Mouse (Mus musculus) adrenal gland (tissue): ENCODE measurements around the gene Pcgf1.

Experiments
- intact Hi-C: fragments of 180-260 bp; cut with DNase I; formaldehyde crosslinking; loops from one replicate; pipeline ENCODE4 v1.15.1; 2025

The Pcgf1 gene

DNA sequence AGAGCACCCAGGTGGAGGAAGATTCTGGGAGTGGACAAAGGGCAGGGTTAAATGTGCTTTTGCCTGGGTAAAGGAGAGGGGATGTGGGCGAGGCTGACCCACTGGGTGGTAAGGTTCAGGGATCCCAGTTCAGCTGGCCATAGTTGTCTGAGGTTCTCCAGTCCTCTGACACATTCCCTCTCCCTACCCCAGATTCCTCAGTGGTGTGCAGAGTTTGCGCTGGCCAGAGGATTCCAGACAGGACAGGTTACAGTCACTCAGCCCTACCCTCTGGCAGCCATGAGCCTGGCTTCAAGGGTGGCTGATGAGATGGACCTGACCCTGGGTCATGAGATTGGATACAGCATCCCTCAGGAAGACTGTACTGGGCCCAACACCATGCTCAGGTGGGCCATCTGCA lies 18.9 kb upstream of the Pcgf1 start:
- intact Hi-C loops = loop anchor here (5.0 kb wide), 1 partner anchor 61 kb away; no protein-coding TSS in a partner anchor

DNA sequence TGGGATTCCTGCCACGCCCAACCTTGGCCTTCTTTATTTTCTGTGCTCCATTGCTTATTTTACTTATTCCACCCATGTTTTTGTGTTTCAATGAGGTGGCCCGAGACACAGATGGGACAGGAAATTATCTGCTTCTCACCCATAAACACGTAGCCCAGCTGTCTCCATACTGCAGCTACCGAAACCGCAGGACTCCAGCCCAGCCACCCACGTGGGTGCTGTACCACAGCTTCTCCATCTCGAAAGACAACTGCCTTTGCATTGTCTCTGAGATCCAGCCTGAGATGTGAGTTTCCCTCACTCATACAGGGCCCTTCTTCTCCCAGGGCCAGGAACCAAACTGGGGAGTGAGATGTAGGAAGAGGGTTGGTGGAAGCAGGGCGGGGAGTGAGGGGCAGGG lies 11.7 kb upstream of the Pcgf1 start:
- intact Hi-C loops = no loop called here

DNA sequence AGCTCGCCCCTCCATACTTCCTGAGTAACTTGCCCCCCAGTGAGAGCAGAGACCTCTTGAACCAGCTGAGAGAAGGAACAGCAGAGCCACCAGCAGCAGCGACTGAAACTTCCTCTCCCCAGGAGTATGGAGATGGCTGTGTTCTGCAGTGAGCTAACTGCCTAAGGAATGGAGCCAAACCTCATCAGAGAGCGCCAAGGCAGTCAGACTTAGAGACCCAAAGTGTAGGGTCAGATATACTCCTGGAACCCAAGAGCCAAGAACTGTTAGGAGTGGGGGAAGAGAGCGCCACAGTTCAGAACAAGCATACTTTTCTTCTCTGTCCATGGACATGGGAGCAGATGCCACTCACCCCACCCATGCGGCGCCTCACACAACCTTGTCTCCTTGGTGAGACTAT lies 11.2 kb upstream of the Pcgf1 start:
- intact Hi-C loops = no loop called here

DNA sequence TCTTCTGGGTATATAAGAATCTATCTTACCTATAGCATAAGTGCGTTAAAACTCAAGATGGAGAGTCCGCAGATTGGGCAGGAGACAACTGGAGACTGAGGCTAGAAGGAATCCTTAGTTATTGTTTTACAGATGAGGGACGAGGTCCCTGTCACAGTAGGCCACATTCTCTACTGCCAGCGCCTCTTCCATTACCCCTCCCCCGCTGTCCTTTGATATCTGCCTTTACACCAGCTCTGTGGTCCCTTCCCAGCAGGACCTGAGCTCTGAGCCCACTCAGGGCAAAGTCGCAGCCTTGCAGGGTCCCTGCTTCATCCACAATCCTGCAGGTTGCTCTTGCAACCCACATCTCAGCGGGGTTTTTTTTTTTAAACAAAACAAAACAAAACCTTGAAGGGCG lies 9.4 kb upstream of the Pcgf1 start:
- intact Hi-C loops = no loop called here

DNA sequence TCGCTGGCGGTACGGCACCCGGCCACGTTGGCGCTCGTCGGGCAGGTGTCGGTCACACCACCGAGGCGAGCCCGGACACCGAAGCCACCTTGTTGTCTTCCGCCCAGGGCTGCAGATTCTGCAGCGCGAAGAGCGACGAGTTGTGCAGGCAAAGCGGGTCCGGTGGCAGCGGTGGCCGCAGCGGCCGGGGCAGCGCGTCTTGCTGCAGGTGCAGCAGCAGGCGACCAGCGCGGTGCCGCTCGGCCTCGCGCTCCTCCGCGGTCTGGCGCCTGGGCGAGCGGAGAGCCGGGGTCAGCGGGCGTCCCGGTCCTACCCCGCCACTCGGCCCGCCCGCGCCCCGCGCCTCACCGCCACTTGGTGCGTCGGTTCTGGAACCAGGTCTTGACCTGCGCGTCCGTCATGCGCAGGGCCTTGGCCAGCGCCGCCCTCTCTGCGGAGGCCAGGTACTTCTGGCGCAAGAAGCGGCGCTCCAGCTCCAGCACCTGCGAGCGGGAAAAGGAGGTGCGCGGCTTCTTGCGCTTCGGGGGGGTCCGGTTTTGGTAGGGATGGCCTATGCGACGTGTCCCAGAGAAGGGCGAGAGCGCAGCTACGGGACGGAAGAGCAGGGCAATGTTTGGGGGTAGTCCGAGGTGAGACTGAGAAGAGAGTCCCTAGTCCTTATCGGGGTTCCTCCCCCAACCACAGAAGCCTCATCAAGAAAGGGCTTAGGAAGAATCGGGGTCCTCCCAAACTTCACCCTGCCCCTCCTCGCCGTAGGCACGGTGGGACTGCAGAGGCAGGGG lies 8.8 kb upstream of the Pcgf1 start:
- intact Hi-C loops = no loop called here

- intact Hi-C loops = no loop called here
These were observed 8.0 kb upstream of the Pcgf1 start for GRCm38 (mm10) chr6:83069488-83070246.

DNA sequence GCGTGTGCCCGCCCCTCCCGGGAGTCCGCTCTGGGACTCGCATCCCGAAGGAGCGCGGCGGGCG lies 7.6 kb upstream of the Pcgf1 start, which contains the start of gene Tlx2:
Gene Tlx2 (minus strand): TSS at position 47 of the 64 bp plus-strand sequence.
- intact Hi-C loops = no loop called here

DNA sequence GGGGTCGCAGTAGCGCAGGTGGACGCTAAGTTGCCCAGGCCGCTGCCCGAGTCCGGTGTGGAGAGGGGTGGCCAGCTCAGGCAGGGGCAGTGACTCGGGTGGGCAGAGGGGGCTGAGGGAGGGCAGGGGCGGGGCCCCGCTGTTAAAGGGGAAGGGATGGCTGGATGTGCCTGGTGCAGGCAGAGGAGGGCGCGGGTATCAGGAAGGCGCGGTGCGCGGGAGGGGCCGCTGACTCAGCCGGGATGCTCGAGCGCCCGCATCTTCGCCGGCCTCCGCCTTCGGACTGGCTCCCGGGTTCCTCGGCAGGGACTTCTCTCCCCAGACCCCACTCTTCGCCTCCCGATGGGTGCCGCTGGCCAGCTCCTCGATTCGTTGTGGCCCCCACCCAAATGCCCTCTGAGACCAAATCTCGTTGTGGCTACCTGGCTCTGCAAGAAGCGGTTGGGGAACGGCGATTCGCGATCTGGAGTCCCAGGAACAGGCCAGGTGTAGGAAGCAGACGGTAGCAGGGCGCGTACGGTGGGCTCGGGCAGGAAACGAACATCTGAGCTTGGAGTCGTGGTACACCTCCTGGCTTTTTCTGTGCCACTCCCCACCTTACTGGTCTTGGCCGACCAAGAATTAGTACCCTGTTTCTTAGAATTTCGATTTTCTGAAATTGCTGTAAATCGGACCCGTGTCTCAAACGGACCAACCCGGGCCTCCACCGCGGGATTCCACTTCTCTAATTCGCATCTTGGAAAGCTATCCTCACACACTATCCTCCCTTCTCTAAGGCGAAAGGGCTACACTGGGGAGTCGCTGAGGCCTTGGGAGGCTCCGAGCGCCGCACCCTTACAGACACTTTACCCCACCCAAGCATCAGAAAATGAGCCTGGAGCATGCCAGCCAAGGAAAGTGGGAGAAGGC lies 7.1 kb upstream of the Pcgf1 start:
- intact Hi-C loops = no loop called here

DNA sequence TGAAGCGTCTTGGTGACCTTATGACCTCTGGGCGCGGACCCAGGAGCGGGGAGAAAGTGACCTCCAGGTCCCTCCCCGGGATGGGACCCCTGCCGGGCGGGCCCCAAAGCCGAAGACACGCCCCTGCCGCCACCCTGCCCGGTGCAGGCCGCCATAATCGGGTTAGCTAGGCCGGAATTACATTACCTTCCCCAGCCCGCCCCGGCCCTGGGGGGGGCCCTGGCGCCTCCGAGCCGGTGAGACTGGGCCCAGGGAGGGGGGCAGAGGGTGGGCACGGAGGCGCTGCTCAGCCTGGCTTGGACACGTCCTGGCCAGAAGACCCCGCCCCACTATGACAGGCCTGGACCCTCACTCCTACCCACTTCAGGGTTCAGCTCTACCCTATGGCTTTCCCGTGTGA lies 6.4 kb upstream of the Pcgf1 start:
- intact Hi-C loops = no loop called here

DNA sequence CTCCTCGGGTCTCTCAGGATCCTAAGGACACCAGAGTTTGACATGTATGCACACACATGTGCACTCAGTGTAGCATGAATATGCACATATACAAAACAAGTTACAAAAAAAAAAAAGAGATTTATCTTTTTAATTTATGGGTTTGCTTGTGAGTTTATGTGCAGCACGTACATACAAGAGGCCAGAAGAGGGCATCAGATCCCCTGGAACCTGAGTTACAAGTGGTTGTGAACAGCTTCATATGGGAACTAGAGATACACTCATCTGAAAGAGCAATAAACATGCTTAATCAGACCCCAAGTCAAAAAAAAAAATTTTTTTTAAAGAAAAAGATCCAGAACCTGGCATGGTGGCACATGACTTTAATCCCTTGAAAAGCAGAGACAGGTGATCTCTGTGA lies 2.7 kb upstream of the Pcgf1 start:
- intact Hi-C loops = loop anchor here (5.0 kb wide), 2 partner anchors 37 to 78 kb away; no protein-coding TSS in a partner anchor

GRCm38 (mm10) chr6:83078324-83078858 lies 722 bp downstream of the Pcgf1 start:
- intact Hi-C loops = loop anchor here (5.0 kb wide), 2 partner anchors 34 to 81 kb away; no protein-coding TSS in a partner anchor

- intact Hi-C loops = no loop called here
These were observed 2.5 kb downstream of the Pcgf1 start for GRCm38 (mm10) chr6:83080210-83080609.

GRCm38 (mm10) chr6:83083497-83083896 lies 5.8 kb downstream of the Pcgf1 start:
- intact Hi-C loops = no loop called here

DNA sequence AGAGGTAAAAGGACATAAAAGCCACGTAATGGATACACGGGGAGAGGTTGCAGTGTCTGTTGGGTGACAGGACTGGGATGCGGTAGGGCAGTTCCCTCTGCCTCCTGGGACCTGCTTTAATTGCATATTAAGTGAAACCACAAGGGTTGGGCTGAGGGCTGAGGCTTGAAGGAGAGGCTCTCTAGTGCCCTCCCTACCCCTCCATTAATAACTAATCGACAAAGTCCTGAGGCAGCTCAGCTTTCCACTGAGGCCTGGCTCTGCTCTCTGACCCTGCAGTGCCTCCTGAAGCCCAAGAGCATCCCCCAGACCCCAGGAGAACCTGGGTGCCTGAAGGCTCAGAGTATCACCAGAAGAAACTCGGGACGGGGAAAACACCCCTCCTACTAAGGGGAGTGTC lies 6.8 kb downstream of the Pcgf1 start:
- intact Hi-C loops = no loop called here

DNA sequence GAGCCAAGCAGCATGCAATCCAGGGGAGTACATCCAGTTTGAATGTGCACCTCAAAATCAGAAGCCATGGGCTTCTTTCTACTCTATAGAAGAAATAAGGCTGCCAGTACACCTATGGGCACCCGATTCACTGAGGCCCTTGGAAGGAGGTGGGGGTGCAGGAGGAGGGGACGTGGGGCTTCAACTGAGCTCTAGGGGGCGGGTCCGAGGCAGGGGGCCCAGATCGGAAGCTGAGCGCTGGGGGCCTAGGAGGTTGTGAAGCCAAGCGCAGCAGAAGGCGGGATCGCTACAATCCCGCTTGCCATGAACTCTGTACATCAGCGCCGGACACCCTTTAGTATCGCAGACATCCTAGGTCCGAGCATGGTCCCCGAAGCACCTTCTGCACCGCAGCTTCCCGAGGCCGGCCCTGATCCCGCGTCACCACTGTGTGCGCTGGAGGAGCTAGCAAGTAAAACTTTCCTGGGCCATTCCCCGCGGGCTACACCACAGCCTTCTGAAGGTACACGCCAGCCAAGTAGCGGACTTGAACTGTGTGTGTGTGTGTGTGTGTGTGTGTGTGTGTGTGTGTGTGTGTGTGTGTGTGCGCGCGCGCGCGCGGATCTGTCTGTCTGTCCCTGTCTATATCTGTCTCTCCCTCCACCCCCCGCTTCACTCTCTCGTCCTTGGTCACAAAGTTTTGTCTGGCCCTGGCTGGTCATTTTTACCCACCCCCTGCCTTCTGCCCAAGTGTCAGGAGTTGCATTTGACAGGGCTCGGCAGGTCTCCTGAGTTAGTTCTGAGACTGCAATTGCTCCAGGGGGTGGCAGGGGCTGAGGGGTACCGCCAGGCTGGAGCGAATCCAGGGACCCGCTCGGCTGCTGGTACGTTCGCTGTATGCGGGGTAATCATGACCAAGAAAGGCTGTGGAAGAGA lies 8.7 kb downstream of the Pcgf1 start, which contains the start of gene Lbx2:
Gene Lbx2 (plus strand): TSS at position 247 of the 915 bp plus-strand sequence.
- intact Hi-C loops = no loop called here

DNA sequence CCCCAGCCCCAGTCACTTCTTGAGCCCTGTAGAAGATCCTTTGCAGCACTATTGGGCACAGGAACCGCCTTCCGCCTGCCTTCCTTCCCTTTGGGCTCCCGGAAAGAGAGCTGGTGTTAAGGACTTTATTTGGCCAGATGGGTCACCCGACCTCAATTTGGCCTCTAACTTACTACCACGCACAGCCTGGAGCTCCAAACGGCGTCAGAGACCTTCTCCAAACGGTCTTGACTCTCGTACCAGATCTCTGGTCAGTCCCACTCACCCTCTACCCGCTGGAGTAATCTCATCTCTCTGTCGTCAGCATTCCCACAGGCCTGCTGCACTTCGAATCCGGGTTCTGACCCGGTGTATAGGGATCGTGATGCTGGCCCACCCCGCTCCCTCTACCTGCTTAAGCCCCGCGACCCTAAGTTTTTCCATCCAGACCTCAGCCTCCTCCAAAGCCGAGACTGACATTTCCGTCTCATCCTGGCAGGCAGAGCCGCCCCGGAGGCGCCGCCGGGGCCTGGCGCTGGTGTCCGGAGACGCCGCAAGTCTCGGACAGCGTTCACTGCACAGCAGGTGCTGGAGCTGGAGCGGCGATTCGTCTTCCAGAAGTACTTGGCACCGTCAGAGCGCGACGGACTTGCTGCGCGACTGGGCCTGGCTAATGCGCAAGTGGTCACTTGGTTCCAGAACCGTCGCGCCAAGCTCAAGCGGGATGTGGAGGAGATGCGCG lies 9.7 kb downstream of the Pcgf1 start:
- intact Hi-C loops = no loop called here

GRCm38 (mm10) chr6:83087926-83088260 lies 10.2 kb downstream of the Pcgf1 start:
- intact Hi-C loops = no loop called here

GRCm38 (mm10) chr6:83092416-83093127 lies 14.9 kb downstream of the Pcgf1 start:
- intact Hi-C loops = no loop called here

- intact Hi-C loops = no loop called here
These were observed 18.3 kb downstream of the Pcgf1 start for GRCm38 (mm10) chr6:83095968-83096367.
